Mouse (Mus musculus): ENCODE results near the gene Olfr282. TPM values are rescaled to one million over a fixed set of nuclear protein-coding genes. Genes with fewer than 3 reads are reported as not detected.

The Olfr282 gene
- polyA plus RNA-seq, 1 experiment from 2014 or later, result not detected

DNA sequence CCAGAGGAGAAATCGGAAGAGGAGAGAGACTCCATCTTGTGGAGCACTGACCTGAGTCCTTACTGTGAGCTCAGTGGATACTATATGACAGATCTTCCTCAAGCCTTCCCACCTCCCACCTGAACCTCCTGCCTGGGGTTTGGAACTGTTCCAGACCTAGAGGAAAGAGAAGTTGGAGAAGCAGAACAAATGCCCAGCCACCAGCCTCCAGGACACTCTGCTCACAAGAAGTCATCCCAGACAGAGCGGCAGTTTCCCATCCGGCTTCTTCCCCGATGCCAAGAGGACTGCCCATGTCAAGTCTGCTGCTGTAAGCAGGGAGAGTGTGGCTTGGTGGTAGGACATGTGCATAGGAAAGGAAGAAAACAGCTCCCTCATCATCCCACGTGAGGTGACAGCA is 45.3 kb downstream of the Olfr282 start:
- Histone ChIP-seq H3K9ac (no peak overlapping the region), H3K4me2 (no peak overlapping the region), H3K4me1 (no peaks in the 10 kb centered on the region), H3K36me3 (no peaks in the 10 kb centered on the region), H3K27ac (no peak overlapping the region), H3K27me3 (no peaks in the 10 kb centered on the region), H3K9me3 (replicated peaks) (no peaks in the 10 kb centered on the region), H3K4me3 (replicated peaks) (no peak overlapping the region)
- 81% methylated on average over 5 of the region's 5 CpGs for WGBS
- no peak for ATAC-seq (replicated peaks; ENCODE audit: low FRiP score)

- ATAC-seq (replicated peaks; ENCODE audit: low FRiP score), result no peak
- Histone ChIP-seq H3K27me3 (no peaks in the 10 kb centered on the region), H3K27ac (no peak overlapping the region), H3K4me3 (replicated peaks) (no peak overlapping the region), H3K4me1 (peaks cover 7% of the 10 kb centered on the region; the same call in 1 of the 2 replicates), H3K4me2 (no peak overlapping the region), H3K36me3 (no peaks in the 10 kb centered on the region), H3K9ac (no peak overlapping the region), H3K9me3 (replicated peaks) (no peaks in the 10 kb centered on the region)
- whole genome bisulfite sequencing, result 79% methylated on average over 7 of the region's 7 CpGs
Measured at GRCm38 (mm10) chr15:98479568-98480102, 48.6 kb downstream of the Olfr282 start.

GRCm38 (mm10) chr15:98482701-98483100 is 51.7 kb downstream of the Olfr282 start, which contains the start of gene Lalba:
TSS of gene Lalba (minus strand) at chr15:98482721.
- Histone ChIP-seq H3K4me3 (replicated peaks) (no peak within 1 kb of the TSS), H3K9ac (no peak within 1 kb of the TSS), H3K36me3 (no peaks in the 10 kb centered on the region), H3K4me2 (no peak within 1 kb of the TSS), H3K27ac (no peak within 1 kb of the TSS), H3K27me3 (no peaks in the 10 kb centered on the region), H3K4me1 (peaks cover 10% of the 10 kb centered on the region; the same call in 1 of the 2 replicates), H3K9me3 (replicated peaks) (no peaks in the 10 kb centered on the region)
- 70% methylated on average over 3 of the region's 3 CpGs for WGBS
- no peak for ATAC-seq (replicated peaks; ENCODE audit: low FRiP score)

DNA sequence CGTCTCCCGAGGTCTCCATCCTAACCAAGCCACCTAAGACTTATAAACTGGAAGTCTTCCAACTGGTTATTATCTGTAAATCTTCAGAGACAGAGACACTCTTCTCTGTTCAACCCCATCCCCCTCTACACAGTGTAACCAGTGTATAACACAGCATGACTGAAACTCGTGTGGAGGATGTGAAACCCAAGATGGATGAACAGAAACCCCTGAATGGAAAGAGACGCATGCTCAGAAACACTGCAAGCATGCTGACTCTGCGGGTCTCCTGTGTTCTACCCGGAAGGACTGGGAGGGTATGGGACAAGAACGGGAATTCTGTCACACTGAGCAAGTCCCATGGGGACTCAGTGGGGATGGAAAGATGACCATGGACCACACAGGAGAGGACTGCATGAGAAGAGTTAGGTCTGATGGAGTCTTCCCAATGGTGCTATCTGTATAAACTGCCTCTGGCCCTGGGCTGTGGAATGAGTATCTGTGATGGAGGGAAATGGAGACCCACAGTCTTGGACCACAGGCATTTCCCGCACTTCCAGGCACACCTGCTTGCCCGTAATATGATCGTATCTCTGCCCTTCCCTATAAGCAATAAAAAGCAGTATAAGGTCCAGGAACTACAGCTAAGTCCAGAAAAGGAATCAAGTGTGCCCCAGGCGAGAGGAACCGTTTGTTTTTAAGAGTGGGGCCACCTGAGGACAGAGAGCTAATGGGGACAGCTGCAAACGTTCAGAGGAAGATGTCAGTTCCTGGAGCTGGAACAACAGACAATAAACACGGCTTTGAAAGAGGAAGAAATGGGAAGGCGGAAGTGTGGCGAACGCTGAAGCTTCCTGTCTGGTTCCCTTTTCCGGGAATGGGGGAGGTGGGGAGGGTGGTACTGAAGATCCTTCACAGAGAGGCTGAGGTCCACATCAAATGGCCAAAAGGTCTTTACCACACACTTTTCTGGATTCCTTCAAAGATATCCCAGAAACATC is 53.2 kb downstream of the Olfr282 start:
- Histone ChIP-seq H3K9me3 (replicated peaks) (no peaks in the 10 kb centered on the region), H3K27me3 (no peaks in the 10 kb centered on the region), H3K9ac (no peak overlapping the region), H3K27ac (0 out of 2 replicates have a peak overlapping the region, but pooled peaks have one; percentile 9), H3K4me1 (peaks cover 10% of the 10 kb centered on the region; the same call in 1 of the 2 replicates), H3K4me3 (replicated peaks) (no peak overlapping the region), H3K4me2 (no peak overlapping the region), H3K36me3 (no peaks in the 10 kb centered on the region)
- 46% methylated on average over 18 of the region's 18 CpGs for WGBS
- no peak for ATAC-seq (replicated peaks; ENCODE audit: low FRiP score)

- ATAC-seq (replicated peaks; ENCODE audit: low FRiP score), result no peak
- Histone ChIP-seq H3K9me3 (replicated peaks) (no peaks in the 10 kb centered on the region), H3K27ac (no peak overlapping the region), H3K4me2 (no peak overlapping the region), H3K9ac (no peak overlapping the region), H3K4me1 (peaks cover 10% of the 10 kb centered on the region; the same call in 1 of the 2 replicates), H3K36me3 (no peaks in the 10 kb centered on the region), H3K27me3 (no peaks in the 10 kb centered on the region), H3K4me3 (replicated peaks) (no peak overlapping the region)
- 95% methylated on average over 8 of the region's 8 CpGs for WGBS
Measured at GRCm38 (mm10) chr15:98486433-98487021, 55.5 kb downstream of the Olfr282 start.

Other genes with a start within 250 kb of the Olfr282 start
- not detected in 2 replicates for gene Olfr288, start 235.7 kb upstream of the Olfr282 start, polyA plus RNA-seq (2015; fragmentation: Nextera tagmentation; extraction: Ambion mirVana)
- gene Gm44579, start 210.2 kb upstream of the Olfr282 start, polyA plus RNA-seq (2015; fragmentation: Nextera tagmentation; extraction: Ambion mirVana), result not detected in 2 replicates
- not detected in 2 replicates for gene Olfr287, start 210.2 kb upstream of the Olfr282 start, polyA plus RNA-seq (2015; fragmentation: Nextera tagmentation; extraction: Ambion mirVana)
- not detected in 2 replicates for gene Olfr286, start 196.8 kb upstream of the Olfr282 start, polyA plus RNA-seq (2015; fragmentation: Nextera tagmentation; extraction: Ambion mirVana)
- not detected in 2 replicates for gene H1fnt, start 173.9 kb upstream of the Olfr282 start, polyA plus RNA-seq (2015; fragmentation: Nextera tagmentation; extraction: Ambion mirVana)
- 1.6 and 1.7 TPM in 2 replicates for gene Zfp641, start 135.1 kb upstream of the Olfr282 start, polyA plus RNA-seq (2015; fragmentation: Nextera tagmentation; extraction: Ambion mirVana)
- not detected in 2 replicates for gene Olfr285, start 113.9 kb upstream of the Olfr282 start, polyA plus RNA-seq (2015; fragmentation: Nextera tagmentation; extraction: Ambion mirVana)
- not detected in 2 replicates for gene Olfr284, start 90.2 kb upstream of the Olfr282 start, polyA plus RNA-seq (2015; fragmentation: Nextera tagmentation; extraction: Ambion mirVana)
- gene Olfr283, start 50.3 kb upstream of the Olfr282 start, polyA plus RNA-seq (2015; fragmentation: Nextera tagmentation; extraction: Ambion mirVana), result not detected in 2 replicates
- gene Olfr281, start 21.4 kb downstream of the Olfr282 start, polyA plus RNA-seq (2015; fragmentation: Nextera tagmentation; extraction: Ambion mirVana), result not detected in 2 replicates
- not detected in 2 replicates for gene OR5BS1P, start 38.7 kb downstream of the Olfr282 start, polyA plus RNA-seq (2015; fragmentation: Nextera tagmentation; extraction: Ambion mirVana)
- 0.22 TPM in 1 of 2 replicates, not detected in the other for gene Lalba, start 51.5 kb downstream of the Olfr282 start, polyA plus RNA-seq (2015; fragmentation: Nextera tagmentation; extraction: Ambion mirVana)
- gene Olfr279, start 61.2 kb downstream of the Olfr282 start, polyA plus RNA-seq (2015; fragmentation: Nextera tagmentation; extraction: Ambion mirVana), result not detected in 2 replicates
- gene Kansl2, start 103.0 kb downstream of the Olfr282 start, polyA plus RNA-seq (2015; fragmentation: Nextera tagmentation; extraction: Ambion mirVana), result 115 and 121 TPM in 2 replicates
- gene Ccnt1, start 139.7 kb downstream of the Olfr282 start, polyA plus RNA-seq (2015; fragmentation: Nextera tagmentation; extraction: Ambion mirVana), result 61.0 and 66.4 TPM in 2 replicates
- 0.76 TPM in 1 of 2 replicates, not detected in the other for gene 4930415O20Rik, start 139.8 kb downstream of the Olfr282 start, polyA plus RNA-seq (2015; fragmentation: Nextera tagmentation; extraction: Ambion mirVana)
- gene Adcy6, start 178.9 kb downstream of the Olfr282 start, polyA plus RNA-seq (2015; fragmentation: Nextera tagmentation; extraction: Ambion mirVana), result 23.6 and 25.4 TPM in 2 replicates
- gene Cacnb3, start 199.6 kb downstream of the Olfr282 start, polyA plus RNA-seq (2015; fragmentation: Nextera tagmentation; extraction: Ambion mirVana), result 29.8 and 36.6 TPM in 2 replicates
- 23.1 and 23.7 TPM in 2 replicates for gene Ddx23, start 231.7 kb downstream of the Olfr282 start, polyA plus RNA-seq (2015; fragmentation: Nextera tagmentation; extraction: Ambion mirVana)
- 0.62 and 0.99 TPM in 2 replicates for gene Rnd1, start 246.2 kb downstream of the Olfr282 start, polyA plus RNA-seq (2015; fragmentation: Nextera tagmentation; extraction: Ambion mirVana)

All from kidney, embryonic 15.5 days (tissue).